Mouse (Mus musculus): Measurements from ENCODE around the gene Pinlyp.

Pinlyp gene

GRCm38 (mm10) chr7:24546068-24546614 is at the start of gene Pinlyp, which contains the start of gene Xrcc1:
TSS of gene Pinlyp (minus strand) at chr7:24546118.
TSS of gene Xrcc1 (plus strand) at chr7:24546289.
- CTCF ChIA-PET, result interaction anchor here (0.6 to 1.0 kb wide), 3 partner anchors 15 to 68 kb away, joined by 3 to 6 read pairs (median 4); no protein-coding TSS in a partner anchor

- CTCF ChIA-PET, result no interaction called here
Measured at GRCm38 (mm10) chr7:24595464-24595863, 49.5 kb upstream of the Pinlyp start.

DNA sequence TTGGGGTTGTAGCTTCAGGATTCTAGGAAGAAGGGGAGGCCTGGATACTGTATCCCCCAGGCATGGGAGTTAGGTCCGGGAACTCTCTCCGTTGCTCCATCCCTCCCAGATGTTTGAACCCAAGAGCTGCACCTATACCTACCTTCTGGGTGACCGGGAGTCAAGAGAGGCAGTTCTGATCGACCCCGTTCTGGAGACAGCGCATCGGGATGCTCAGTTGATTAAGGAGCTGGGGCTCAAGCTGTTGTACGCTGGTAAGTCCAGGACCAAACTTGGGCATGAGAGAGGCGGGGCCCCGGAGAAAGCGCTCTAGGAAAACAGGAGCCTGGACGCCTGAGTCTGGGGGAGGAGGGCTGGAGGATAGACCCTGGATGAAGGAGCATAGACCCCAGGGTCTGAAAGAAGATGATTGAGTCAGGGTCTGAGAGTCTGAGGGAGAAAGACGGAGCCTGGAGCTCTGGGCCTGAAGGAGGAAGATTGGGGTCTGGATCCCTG is 48.4 kb upstream of the Pinlyp start:
- CTCF ChIA-PET, result no interaction called here

GRCm38 (mm10) chr7:24593621-24594308 is 47.8 kb upstream of the Pinlyp start:
- CTCF ChIA-PET, result no interaction called here

DNA sequence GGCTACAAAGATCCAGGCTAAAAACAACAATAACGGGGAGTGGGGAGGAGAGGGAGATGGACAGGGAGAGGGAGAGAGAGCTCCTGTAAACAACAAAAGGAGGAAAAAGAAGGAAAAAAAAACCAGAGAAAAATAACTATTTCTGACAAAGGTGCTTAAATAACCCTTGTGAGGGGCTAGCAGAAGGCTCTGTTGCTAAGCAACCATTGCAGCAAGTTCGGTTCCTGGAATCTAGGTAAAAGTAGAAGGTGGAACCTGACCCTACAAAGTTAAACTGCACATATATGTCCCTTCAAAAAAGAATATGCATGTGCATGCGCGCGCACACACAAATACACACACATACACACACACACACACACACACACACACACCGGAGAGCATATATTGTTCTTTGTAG is 46.9 kb upstream of the Pinlyp start:
- CTCF ChIA-PET, result interaction anchor here (0.7 kb wide), 1 partner anchor 19 kb away, joined by 4 read pairs; no protein-coding TSS in a partner anchor

GRCm38 (mm10) chr7:24592163-24592562 is 46.2 kb upstream of the Pinlyp start:
- CTCF ChIA-PET, result interaction anchor here (0.6 kb wide), 1 partner anchor 47 kb away, joined by 4 read pairs; no protein-coding TSS in a partner anchor

DNA sequence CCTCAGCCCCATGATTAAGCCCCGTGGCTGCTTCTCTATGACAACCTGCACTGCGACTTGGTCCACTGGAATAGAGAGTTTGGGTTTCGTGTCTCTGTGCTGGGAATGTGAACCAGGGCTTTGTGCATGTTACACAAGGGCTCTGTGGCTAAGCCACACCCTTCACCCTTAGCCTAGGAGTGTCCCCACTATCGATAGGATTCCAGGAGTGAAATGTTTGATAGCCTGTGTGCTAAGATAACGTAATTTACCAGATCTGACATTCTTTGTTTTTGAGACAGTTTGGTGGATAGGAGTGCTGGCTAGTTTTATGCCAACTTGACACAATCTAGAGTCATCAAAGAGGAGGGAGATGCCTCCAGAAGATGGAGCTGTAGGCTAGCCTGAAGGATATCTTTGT is 45.8 kb upstream of the Pinlyp start:
- CTCF ChIA-PET, result interaction anchor here (0.6 kb wide), 1 partner anchor 48 kb away, joined by 4 read pairs; no protein-coding TSS in a partner anchor

GRCm38 (mm10) chr7:24588336-24588735 is 42.4 kb upstream of the Pinlyp start:
- CTCF ChIA-PET, result no interaction called here

- CTCF ChIA-PET, result no interaction called here
Measured at GRCm38 (mm10) chr7:24587330-24588105, 41.6 kb upstream of the Pinlyp start, which contains the start of the genes Ethe1 and Zfp575. TSS of gene Ethe1 (plus strand) at chr7:24587543. TSS of gene Zfp575 (minus strand) at chr7:24587641.

GRCm38 (mm10) chr7:24586828-24587227 is 40.9 kb upstream of the Pinlyp start:
- CTCF ChIA-PET, result no interaction called here

- CTCF ChIA-PET, result interaction anchor here (0.6 kb wide), 1 partner anchor 22 kb away, joined by 3 read pairs; no protein-coding TSS in a partner anchor
Measured at GRCm38 (mm10) chr7:24585995-24586394, 40.1 kb upstream of the Pinlyp start.

GRCm38 (mm10) chr7:24584876-24585275 is 39.0 kb upstream of the Pinlyp start:
- CTCF ChIA-PET, result no interaction called here

GRCm38 (mm10) chr7:24577811-24578210 is 31.9 kb upstream of the Pinlyp start:
- CTCF ChIA-PET, result no interaction called here

DNA sequence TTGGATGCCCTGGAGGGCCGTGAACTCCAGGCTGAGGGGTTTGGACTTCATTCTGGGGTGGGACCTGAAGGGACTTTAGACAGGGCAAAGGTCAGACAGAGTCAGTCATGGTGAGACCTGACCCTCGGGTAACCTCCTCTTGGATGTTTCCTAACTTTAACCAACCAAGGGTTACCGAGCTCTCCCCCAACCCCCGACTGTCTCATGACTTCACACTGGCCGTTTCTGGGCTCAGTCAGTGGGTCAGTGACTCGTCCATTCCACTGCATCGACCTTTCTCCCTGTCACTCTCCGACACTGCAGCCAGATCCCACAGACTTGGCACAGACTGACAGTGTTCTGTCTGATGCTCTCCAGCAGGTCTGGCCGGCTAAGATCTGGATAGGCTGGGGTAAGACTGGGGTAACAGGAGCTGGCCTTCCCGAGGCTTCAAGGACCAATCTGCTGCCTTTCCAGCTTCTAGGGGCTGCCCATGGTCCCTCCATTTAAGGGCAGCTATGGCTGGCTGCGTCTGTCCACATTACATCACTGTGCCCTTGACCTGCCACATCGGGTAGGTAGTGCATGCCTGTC is 28.4 kb upstream of the Pinlyp start:
- CTCF ChIA-PET, result interaction anchor here (0.7 kb wide), 1 partner anchor 15 kb away, joined by 5 read pairs; no protein-coding TSS in a partner anchor

- CTCF ChIA-PET, result interaction anchor here (0.6 kb wide), 2 partner anchors 85 to 341 kb away, joined by 4 to 7 read pairs; no protein-coding TSS in a partner anchor
Measured at GRCm38 (mm10) chr7:24572455-24572854, 26.5 kb upstream of the Pinlyp start.

DNA sequence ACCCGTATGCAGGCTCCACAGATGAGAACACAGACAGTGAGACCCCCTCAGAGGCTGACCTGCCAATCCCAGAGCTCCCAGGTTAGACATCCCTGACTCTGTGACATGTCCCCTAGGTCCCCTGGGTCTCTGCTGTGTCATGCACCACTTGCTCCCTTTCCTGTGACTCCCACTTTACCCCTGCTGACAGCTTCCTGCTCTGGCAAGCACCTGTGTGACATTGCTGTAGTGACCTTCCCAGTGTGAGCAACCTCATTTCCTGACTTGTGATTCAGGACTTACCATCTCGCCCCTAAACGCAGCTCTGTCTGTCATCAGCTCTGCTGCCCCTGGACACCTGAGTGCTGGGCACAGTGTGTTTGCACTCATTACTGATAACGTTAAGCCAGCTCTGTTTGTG is 25.2 kb upstream of the Pinlyp start:
- CTCF ChIA-PET, result no interaction called here

GRCm38 (mm10) chr7:24568512-24568911 is 22.6 kb upstream of the Pinlyp start:
- CTCF ChIA-PET, result no interaction called here

GRCm38 (mm10) chr7:24566206-24566605 is 20.3 kb upstream of the Pinlyp start:
- CTCF ChIA-PET, result no interaction called here

GRCm38 (mm10) chr7:24565627-24566026 is 19.7 kb upstream of the Pinlyp start:
- CTCF ChIA-PET, result interaction anchor here (0.5 to 0.9 kb wide), 2 partner anchors 16 to 38 kb away, joined by 3 to 4 read pairs; no protein-coding TSS in a partner anchor

GRCm38 (mm10) chr7:24564607-24565265 is 18.8 kb upstream of the Pinlyp start:
- CTCF ChIA-PET, result interaction anchor here (0.7 to 1.1 kb wide), 5 partner anchors 15 to 39 kb away, joined by 3 to 8 read pairs (median 3); partner anchors contain the start of genes Pinlyp and Xrcc1

- CTCF ChIA-PET, result interaction anchor here (0.6 to 1.1 kb wide), 5 partner anchors 18 to 122 kb away, joined by 3 to 4 read pairs (median 3); partner anchors contain the start of genes Pinlyp and Xrcc1
Measured at GRCm38 (mm10) chr7:24563837-24564206, 17.9 kb upstream of the Pinlyp start.

Measured in spleen, embryonic (tissue).